Mouse (Mus musculus): ENCODE results near the gene Gm9780. TPM values are rescaled to one million over a fixed set of nuclear protein-coding genes. Genes with fewer than 3 reads are reported as not detected.
A peak's percentile ranks its signal among the peaks of the same experiment; 100 is the strongest.
"Not testable (repeated sequence)": the region's sequence is repeated elsewhere in the genome, so short reads cannot be mapped to it uniquely, and the experiment has no call there.

Gm9780 gene
- polyA plus RNA-seq, 1 experiment from 2014 or later: 227 TPM

- not testable (repeated sequence) for H3K4me1 ChIP-seq (ENCODE audit: insufficient read depth, low read depth, low read length); ATAC-seq; H3K27me3 ChIP-seq (replicated peaks; ENCODE audit: insufficient read depth, low read length); H3K4me2 ChIP-seq (replicated peaks; ENCODE audit: low read depth, low read length); H3K27ac ChIP-seq (ENCODE audit: low read length); DNase-seq (ENCODE audit: low spot score); H3K9ac ChIP-seq (replicated peaks; ENCODE audit: low read depth); H3K4me3 ChIP-seq (ENCODE audit: low read depth, low read length); H3K36me3 ChIP-seq (ENCODE audit: insufficient read depth, low read length); H3K9me3 ChIP-seq (ENCODE audit: low read length)
- WGBS: no CpG with 5 or more reads among the region's 8 CpGs
Measured at GRCm38 (mm10) chr14:26047026-26047425, 4.5 kb upstream of the Gm9780 start.

GRCm38 (mm10) chr14:26045007-26045406 is 2.5 kb upstream of the Gm9780 start:
- not testable (repeated sequence) for H3K4me2 ChIP-seq (replicated peaks; ENCODE audit: low read depth, low read length)

DNA sequence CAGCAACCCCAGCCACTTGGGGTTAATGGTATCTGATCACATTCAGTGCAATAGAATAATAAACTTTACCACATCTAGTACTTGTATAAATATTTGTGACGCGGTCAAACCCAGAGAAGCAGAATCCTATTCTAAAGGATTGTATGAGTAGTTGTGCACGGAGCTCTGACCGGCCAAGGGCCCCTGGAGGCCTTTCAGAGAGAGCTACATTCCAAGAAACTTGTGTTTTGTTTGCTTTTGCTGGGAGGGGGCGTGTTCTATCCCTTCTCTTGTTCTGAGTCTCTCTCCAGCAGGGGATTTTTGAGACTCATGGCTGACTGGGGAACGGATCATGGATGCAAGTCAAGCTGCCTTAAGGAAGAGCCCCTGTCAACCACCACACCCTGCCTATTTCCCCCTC is 7.1 kb downstream of the Gm9780 start:
- not testable (repeated sequence) for H3K9me3 ChIP-seq (ENCODE audit: low read length); H3K36me3 ChIP-seq (ENCODE audit: insufficient read depth, low read length); H3K4me3 ChIP-seq (ENCODE audit: low read depth, low read length); DNase-seq (ENCODE audit: low spot score); H3K4me1 ChIP-seq (ENCODE audit: insufficient read depth, low read depth, low read length); H3K27me3 ChIP-seq (replicated peaks; ENCODE audit: insufficient read depth, low read length); H3K9ac ChIP-seq (replicated peaks; ENCODE audit: low read depth); H3K27ac ChIP-seq (ENCODE audit: low read length); H3K4me2 ChIP-seq (replicated peaks; ENCODE audit: low read depth, low read length)
- no CpG with 5 or more reads among the region's 6 CpGs for WGBS
- ATAC-seq: peak; percentile 56; the same call in 1 of the 2 replicates

More at GRCm38 (mm10) chr14:26045007-26045406, 2.5 kb upstream of the Gm9780 start:
- H3K9ac ChIP-seq (replicated peaks; ENCODE audit: low read depth); H3K4me1 ChIP-seq (ENCODE audit: insufficient read depth, low read depth, low read length); H3K4me3 ChIP-seq (ENCODE audit: low read depth, low read length); ATAC-seq; DNase-seq (ENCODE audit: low spot score); H3K27me3 ChIP-seq (replicated peaks; ENCODE audit: insufficient read depth, low read length); H3K27ac ChIP-seq (ENCODE audit: low read length); H3K36me3 ChIP-seq (ENCODE audit: insufficient read depth, low read length); H3K9me3 ChIP-seq (ENCODE audit: low read length): not testable (repeated sequence)
- whole genome bisulfite sequencing: no CpG with 5 or more reads among the region's 5 CpGs

DNA sequence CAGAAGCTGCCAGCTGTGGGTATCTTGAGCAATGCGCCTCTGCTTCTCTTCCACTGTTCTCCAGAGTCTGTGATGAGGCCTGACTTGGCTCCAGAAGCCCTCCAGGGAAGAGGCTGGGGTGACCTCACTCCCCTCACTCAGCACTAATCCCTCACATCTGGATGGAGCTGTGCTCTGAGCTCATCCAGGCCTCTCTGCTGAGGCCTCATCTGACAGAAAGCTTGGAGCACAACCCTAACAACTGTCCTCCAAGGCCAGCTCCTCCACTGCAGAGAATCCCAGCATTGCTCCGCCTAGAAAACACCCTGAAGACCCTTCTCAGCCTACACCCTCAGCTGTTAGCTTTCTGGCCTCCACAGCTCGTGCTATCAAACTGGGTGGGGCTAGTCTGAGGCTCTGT is 8.1 kb downstream of the Gm9780 start:
- H3K4me1 ChIP-seq (ENCODE audit: insufficient read depth, low read depth, low read length); DNase-seq (ENCODE audit: low spot score); H3K27ac ChIP-seq (ENCODE audit: low read length); H3K36me3 ChIP-seq (ENCODE audit: insufficient read depth, low read length); H3K27me3 ChIP-seq (replicated peaks; ENCODE audit: insufficient read depth, low read length); H3K9me3 ChIP-seq (ENCODE audit: low read length); H3K9ac ChIP-seq (replicated peaks; ENCODE audit: low read depth); H3K4me2 ChIP-seq (replicated peaks; ENCODE audit: low read depth, low read length); H3K4me3 ChIP-seq (ENCODE audit: low read depth, low read length): not testable (repeated sequence)
- WGBS: no CpG with 5 or more reads among the region's 3 CpGs
- peak; percentile 53 for ATAC-seq

GRCm38 (mm10) chr14:26025653-26026052 is 16.9 kb downstream of the Gm9780 start:
- ATAC-seq; H3K4me3 ChIP-seq (ENCODE audit: low read depth, low read length); H3K27ac ChIP-seq (ENCODE audit: low read length); H3K9ac ChIP-seq (replicated peaks; ENCODE audit: low read depth); DNase-seq (ENCODE audit: low spot score); H3K27me3 ChIP-seq (replicated peaks; ENCODE audit: insufficient read depth, low read length); H3K4me1 ChIP-seq (ENCODE audit: insufficient read depth, low read depth, low read length); H3K4me2 ChIP-seq (replicated peaks; ENCODE audit: low read depth, low read length); H3K36me3 ChIP-seq (ENCODE audit: insufficient read depth, low read length); H3K9me3 ChIP-seq (ENCODE audit: low read length): not testable (repeated sequence)
- WGBS: no CpG with 5 or more reads among the region's 12 CpGs

DNA sequence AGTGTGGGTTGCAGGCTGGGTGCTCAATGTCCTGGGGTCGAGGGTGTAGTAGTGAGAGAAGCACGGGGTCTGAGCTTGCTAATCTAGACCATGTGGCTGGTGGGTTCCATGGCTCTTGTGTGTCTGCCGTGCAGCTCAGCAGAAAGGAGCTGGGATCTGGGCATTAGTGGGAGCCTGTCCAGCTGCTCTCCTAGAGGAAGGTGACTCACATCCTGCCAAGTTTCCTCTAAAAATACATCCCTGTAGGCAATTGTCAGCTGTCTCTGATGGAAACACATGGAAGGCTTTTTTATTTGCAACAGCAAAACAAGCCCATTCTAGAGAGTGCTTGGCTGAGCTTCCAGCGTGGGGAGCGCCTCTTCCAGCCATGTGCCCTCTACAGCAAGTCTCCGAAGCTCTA is 19.7 kb downstream of the Gm9780 start:
- H3K36me3 ChIP-seq (ENCODE audit: insufficient read depth, low read length); DNase-seq (ENCODE audit: low spot score); H3K9me3 ChIP-seq (ENCODE audit: low read length); H3K27me3 ChIP-seq (replicated peaks; ENCODE audit: insufficient read depth, low read length); H3K9ac ChIP-seq (replicated peaks; ENCODE audit: low read depth); H3K4me3 ChIP-seq (ENCODE audit: low read depth, low read length); H3K4me1 ChIP-seq (ENCODE audit: insufficient read depth, low read depth, low read length); H3K4me2 ChIP-seq (replicated peaks; ENCODE audit: low read depth, low read length); H3K27ac ChIP-seq (ENCODE audit: low read length): not testable (repeated sequence)
- ATAC-seq: peak; percentile 30; the same call in 1 of the 2 replicates
- no CpG with 5 or more reads among the region's 6 CpGs for WGBS

GRCm38 (mm10) chr14:26021555-26021954 is 21.0 kb downstream of the Gm9780 start:
- ATAC-seq: peak; percentile 88
- H3K36me3 ChIP-seq (ENCODE audit: insufficient read depth, low read length); H3K27ac ChIP-seq (ENCODE audit: low read length); H3K27me3 ChIP-seq (replicated peaks; ENCODE audit: insufficient read depth, low read length); H3K4me1 ChIP-seq (ENCODE audit: insufficient read depth, low read depth, low read length); DNase-seq (ENCODE audit: low spot score); H3K9me3 ChIP-seq (ENCODE audit: low read length); H3K4me3 ChIP-seq (ENCODE audit: low read depth, low read length); H3K9ac ChIP-seq (replicated peaks; ENCODE audit: low read depth); H3K4me2 ChIP-seq (replicated peaks; ENCODE audit: low read depth, low read length): not testable (repeated sequence)
- WGBS: no CpG with 5 or more reads among the region's 9 CpGs

GRCm38 (mm10) chr14:26016414-26016813 is 26.1 kb downstream of the Gm9780 start:
- not testable (repeated sequence) for H3K9ac ChIP-seq (replicated peaks; ENCODE audit: low read depth); H3K4me1 ChIP-seq (ENCODE audit: insufficient read depth, low read depth, low read length); H3K27ac ChIP-seq (ENCODE audit: low read length); H3K4me2 ChIP-seq (replicated peaks; ENCODE audit: low read depth, low read length); H3K9me3 ChIP-seq (ENCODE audit: low read length); H3K4me3 ChIP-seq (ENCODE audit: low read depth, low read length); H3K27me3 ChIP-seq (replicated peaks; ENCODE audit: insufficient read depth, low read length); DNase-seq (ENCODE audit: low spot score); H3K36me3 ChIP-seq (ENCODE audit: insufficient read depth, low read length)
- no CpG with 5 or more reads among the region's 7 CpGs for WGBS
- peak; percentile 71 for ATAC-seq

DNA sequence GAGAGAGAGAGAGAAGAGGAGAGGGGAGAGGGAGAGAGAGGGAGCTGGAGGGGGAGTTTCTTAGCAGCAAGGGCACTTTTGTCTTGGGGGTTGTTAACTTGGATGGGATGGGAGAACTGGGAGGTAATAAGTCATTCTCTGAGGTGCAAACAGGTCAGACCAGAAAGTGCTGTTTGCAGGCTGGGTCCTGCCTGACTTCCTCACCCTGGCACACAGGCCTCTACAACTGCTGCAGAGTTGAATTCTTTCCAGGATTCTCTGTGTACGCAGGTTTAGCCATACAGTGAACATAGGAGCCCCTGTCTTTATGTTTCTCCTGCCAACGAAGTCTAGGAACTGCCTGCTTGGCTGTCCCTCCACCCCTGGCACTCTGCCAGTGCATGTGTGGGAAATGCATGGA is 35.0 kb downstream of the Gm9780 start:
- H3K27me3 ChIP-seq (replicated peaks; ENCODE audit: insufficient read depth, low read length); H3K4me2 ChIP-seq (replicated peaks; ENCODE audit: low read depth, low read length); H3K9me3 ChIP-seq (ENCODE audit: low read length); ATAC-seq; H3K9ac ChIP-seq (replicated peaks; ENCODE audit: low read depth); H3K4me1 ChIP-seq (ENCODE audit: insufficient read depth, low read depth, low read length); H3K4me3 ChIP-seq (ENCODE audit: low read depth, low read length); DNase-seq (ENCODE audit: low spot score); H3K36me3 ChIP-seq (ENCODE audit: insufficient read depth, low read length); H3K27ac ChIP-seq (ENCODE audit: low read length): not testable (repeated sequence)
- no CpG with 5 or more reads among the region's 2 CpGs for WGBS

GRCm38 (mm10) chr14:25981880-25982279 is 60.6 kb downstream of the Gm9780 start:
- not testable (repeated sequence) for H3K27me3 ChIP-seq (replicated peaks; ENCODE audit: insufficient read depth, low read length); H3K4me1 ChIP-seq (ENCODE audit: insufficient read depth, low read depth, low read length); H3K9ac ChIP-seq (replicated peaks; ENCODE audit: low read depth); H3K27ac ChIP-seq (ENCODE audit: low read length); H3K4me3 ChIP-seq (ENCODE audit: low read depth, low read length); H3K9me3 ChIP-seq (ENCODE audit: low read length); H3K36me3 ChIP-seq (ENCODE audit: insufficient read depth, low read length); H3K4me2 ChIP-seq (replicated peaks; ENCODE audit: low read depth, low read length)
- peak; percentile 11 for DNase-seq (ENCODE audit: low spot score)
- WGBS: 42% methylated on average over 2 of the region's 9 CpGs
- ATAC-seq: peak; percentile 56
